Mouse (Mus musculus) right cerebral cortex, postnatal 25 days (tissue): ENCODE results near the gene Vwa1.
"Not testable (repeated sequence)": the region's sequence is repeated elsewhere in the genome, so short reads cannot be mapped to it uniquely, and the experiment has no call there.

Source experiments
- DNase-seq: peaks from one replicate; pipeline ENCODE4 v3.0.0; 2022

Vwa1 gene

DNA sequence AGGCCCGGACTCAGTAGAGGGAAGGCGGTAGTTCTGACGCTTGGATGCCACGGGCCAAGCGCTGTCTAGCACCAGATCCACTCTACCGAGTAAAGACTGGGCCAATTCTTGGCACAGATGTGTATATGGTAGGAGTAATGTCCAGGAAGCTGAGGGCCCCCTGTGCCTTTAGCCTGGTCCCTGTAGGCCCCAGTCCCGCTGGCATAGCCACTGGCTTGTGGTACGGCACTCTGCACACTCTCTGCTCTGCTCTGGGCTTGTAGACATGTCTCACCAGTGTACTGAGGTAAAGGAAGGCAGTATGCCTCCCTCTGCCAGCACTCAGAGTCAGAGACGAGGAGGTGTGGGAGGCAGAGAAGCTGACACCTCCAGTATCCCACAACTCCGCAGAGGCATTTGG lies 33.8 kb downstream of the Vwa1 start:
- DNase-seq = not testable (repeated sequence)

DNA sequence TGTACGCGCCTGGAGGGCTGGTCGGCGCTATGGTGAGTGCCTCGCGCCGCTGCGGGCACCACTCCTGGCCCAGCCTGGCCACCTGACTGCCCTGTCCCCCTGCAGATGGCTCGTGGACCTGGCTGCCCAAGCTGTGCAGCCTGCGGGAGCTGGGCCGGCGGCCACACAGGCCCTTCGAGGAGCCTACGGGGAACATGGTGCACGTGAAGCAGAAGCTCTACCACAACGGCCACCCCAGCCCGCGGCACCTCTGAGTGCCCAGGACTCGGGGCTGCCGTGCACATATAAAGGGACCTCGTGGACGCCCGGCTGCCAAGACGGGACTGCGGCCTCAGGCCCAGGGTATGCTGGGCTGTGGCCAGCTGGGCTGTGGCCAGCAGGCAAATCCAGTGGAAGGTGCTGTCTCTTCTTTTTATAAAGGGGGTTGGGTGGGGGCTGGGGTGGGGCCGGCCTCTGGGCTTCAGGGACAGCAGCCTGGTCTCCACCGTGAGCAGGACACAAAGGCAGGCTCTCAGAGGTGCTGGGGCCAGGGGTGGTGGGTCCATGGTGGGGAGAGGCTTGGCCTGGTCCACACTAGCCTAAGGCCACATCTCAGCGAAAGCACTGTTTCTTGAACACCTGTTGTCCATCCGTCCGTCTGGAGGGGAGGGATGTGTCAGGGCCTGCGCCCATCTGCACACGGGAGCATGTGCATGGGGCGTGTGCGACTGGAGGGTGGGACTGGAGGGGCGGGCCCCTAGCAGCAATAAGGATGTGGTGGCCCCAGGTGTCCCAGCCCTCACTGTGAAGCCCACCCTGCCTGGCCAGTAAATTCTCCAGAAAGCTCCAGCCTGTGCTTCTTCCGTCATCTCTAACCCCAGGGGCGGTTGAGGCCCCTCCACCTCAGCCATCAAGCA lies 34.5 kb downstream of the Vwa1 start:
- no peak for DNase-seq

DNA sequence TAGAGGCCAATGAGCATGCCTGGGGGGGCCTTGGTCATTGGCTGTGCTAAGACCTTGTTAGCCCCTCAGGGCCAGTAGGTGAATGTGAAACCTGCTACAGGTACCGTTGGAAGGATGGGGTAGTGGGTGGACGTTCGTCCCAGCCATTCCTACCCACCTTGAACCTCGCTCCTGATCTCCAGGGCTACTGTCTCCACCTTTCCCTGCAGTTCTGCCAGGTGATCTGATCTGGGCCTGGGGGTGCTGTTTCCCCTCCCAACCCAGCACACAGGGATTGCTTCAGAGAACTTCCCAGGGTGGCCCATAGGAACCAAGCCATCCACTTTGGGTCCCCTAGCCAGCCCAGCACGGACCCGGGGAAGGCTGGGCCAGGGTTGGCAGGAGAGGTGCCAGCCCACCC lies 35.3 kb downstream of the Vwa1 start:
- no peak for DNase-seq

DNA sequence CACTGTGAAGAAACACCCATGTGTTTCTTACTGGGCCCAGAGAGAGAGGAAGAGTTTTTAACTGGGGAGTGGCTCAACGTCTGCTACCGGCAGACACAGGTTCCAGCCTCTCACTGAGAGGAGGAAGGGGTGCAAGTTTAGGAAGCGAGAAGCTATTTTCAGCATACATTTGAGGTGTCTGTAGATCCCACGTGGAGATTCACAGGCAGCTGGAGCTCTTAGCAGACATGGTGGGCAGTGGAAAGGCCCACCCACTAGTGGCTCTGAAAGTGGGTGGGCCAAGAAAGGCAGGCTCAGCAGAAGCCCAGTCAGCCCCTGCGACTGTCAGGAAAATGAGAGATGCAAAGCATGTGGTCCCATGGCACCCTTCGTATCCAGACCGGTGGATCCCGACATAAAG lies 36.2 kb downstream of the Vwa1 start:
- DNase-seq = peak; percentile 53

DNA sequence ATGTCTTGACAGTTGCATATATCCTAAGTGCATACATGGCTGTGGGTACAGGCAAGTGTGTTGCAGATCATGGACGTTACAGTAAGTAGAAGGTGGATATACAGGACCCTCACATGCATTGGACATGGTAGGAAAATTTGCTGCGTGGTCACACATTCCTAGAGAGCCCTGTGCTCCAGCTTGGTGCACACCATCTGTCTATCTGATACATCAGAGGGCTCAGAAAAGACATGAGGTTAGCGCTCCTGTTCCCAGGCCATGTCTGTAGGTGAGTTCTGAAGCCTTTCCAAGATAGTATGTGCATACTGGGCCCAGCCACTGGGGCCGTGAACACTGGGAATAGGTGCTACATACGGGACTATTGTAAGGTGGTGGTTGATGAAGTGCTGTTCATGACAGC lies 38.1 kb downstream of the Vwa1 start:
- DNase-seq = no peak

DNA sequence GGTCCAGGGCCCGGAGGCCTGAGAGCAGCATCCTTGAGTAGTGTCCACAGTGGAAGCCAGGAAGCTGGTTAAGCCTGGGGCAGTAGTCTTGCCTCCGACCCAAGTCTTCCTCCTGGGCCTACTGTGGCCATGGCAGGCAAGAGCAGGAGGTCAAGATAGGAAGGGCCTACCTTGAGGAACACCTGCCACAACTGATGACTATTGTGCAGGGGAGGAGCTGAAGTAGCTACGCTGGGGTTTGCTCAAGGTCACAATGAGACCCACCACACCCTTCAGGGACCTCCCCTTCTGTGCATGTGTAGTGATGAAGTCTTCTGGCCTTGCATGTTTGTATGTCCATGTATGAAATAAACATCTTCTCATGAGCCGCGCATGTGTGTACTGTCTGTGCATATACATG lies 38.7 kb downstream of the Vwa1 start:
- DNase-seq = no peak

DNA sequence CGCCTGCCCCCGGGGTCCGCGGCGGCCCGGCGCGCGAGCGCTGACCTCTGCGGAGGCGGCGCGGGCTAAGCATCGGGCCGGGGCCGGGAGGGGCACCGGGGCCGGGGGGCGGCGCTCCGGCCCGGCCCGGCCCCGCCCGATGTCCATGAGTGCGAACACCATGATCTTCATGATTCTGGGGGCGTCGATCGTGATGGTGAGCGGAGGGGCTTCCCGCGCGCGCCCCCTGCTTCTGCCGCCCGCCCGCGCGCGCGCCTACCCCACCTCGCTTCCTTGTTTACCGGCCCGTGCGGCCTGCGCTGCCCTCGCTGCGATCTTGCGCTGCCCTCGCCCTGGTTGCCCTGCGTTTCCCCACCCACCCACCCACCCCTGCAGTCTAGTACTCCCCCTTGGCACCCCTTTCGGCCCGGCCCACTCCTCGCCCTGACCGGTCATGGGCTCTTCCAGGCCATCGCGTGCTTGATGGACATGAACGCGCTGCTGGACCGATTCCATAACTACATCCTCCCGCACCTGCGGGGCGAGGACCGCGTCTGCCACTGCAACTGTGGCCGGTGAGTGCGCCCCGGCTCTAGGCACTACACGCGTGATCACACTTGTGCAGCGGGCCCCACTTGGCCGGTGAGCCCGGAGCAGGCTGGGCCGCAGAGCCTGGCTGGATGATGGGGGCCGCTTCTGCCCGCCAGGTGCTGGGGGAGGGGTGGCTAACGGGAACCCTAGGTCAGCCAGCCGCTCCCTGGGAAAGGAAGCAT lies 39.4 kb downstream of the Vwa1 start:
- DNase-seq = peak; percentile 51

DNA sequence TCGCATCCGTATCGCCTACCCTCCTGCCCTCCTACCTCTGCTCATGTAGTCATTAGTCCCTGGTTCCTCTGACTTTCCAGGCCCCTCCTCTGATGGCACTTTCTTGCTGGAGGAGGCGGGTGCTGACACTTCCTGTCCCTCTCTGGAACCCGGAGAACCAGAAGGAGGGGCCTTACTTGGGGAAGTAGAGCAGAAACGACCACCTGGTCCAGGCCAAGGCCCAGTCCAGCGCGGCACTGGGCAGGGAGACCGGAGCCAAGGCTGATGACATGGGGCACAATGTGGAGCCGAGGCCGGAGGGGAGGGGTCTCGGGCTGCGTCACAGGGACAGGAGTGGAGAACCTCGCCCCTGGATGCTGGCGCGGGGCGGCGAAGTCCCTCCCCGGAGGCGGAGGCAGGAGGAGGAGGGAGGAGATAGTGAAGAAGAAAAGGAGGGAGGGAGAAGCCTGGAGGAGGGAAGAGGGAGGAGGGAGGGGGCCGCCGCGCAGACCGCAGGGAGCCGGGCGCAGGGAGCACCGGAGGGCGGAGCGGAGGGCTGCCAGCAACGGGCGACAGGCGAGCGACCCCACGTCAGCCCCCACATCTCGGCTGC lies 40.1 kb downstream of the Vwa1 start, which contains the start of gene Tmem240:
TSS of gene Tmem240 (plus strand) at position 451 of the 592 bp plus-strand sequence.
- DNase-seq = peak; percentile 92

DNA sequence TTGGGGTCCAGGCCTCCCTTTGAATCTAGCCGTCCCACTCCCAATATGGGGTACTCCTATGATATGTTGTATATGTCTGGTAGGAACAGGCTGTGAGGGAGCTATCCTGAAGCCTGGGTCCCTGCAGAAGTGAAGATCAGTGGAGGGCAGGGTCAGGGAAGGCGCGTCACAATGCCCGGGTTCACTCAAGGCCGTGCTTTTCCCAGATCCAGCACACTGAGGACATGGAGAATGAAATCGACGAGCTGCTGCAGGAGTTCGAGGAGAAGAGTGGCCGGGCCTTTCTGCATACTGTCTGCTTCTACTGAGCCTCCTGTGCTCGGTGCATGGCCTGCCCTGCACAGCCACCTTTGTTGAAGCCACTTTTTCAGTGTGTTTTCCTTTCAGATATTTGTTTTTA lies 41.2 kb downstream of the Vwa1 start:
- DNase-seq = no peak

DNA sequence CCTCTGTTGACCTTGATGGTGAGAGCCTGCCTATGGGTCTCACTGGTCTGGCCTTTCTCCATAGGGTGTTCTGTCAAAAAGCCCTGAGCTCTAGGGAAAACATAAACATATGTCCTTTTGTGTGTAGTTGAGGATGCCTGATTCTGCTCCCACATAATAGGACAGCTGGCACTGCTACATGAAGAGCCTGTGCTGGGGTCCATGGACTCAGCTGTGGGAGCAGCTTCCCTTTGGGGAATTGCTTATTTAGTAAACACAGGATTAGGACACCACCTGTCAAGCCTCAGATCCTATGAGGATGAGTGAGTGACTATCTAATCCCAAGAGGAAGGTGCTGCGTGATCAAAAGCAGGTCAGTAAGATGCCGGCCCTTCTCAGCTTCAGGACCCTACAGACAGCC lies 46.5 kb downstream of the Vwa1 start:
- DNase-seq = no peak

DNA sequence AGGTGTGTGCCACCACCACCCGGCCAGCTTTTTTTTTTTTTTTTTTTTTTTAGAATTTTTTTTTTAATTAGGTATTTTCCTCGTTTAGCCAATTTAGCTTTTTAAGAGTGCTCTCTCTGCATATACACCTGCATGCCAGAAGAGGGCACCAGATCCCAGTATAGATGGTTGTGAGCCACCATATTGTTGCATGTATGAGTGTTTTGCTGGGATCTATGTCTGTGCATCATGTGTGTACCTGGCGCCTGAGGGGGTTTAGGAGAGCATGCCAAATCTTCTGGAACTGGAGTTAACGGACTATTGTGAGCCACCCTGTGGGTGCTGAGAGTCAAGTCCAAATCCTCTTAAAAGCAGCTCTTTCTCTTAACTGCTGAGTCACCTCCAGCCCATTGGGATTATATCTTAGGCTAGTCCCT lies 52.8 kb downstream of the Vwa1 start:
- no peak for DNase-seq
